Mouse (Mus musculus) lung, adult 18-20 months (tissue): ENCODE results near the gene 9930022D16Rik.

ENCODE experiments used
- DNase-seq, 2 experiments: peaks; one replicate each; pipeline ENCODE4 v3.0.0; 2022; ENCODE audit warnings: mixed read lengths in 2 of 2

9930022D16Rik gene

DNA sequence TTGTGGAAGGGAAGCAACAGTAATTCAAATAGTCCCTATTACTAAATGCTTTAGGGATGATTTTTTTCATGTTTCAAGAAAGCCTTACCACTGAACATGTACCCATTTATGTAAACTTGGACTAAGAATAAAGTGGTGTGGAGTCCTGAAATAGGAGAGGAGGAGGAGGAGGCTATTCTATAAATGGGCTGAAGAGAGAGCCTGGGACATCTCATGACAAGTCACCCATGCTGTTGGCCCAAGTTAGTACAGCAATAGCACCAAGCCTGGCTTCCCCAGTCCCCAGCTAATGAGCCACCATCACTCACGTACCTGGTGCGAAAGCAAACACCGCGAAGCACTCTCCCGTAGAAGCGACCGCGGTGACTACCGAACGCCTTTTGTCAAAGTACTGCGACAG lies 44.4 kb downstream of the 9930022D16Rik start:
- no peak for DNase-seq

DNA sequence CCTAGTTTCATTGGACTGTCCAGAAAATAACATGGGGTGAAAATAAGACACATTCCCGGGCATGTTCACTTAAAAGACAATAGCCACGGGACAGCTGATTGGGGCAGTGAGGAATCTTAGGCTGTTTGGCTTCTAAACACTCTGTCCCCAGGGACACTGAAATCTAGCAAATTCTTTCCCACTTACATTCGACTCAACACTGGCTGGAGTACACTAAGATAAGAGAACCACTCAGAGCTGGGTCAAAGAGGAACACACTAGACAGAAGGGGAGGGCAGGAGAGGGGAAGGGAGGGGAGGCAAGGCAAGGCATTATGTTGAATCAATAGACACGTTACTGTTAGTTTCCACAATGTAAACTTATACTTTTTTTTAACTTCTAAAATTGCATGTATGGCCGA lies 46.9 kb downstream of the 9930022D16Rik start:
- DNase-seq: peak in 1 of 2 experiments; percentile 33

DNA sequence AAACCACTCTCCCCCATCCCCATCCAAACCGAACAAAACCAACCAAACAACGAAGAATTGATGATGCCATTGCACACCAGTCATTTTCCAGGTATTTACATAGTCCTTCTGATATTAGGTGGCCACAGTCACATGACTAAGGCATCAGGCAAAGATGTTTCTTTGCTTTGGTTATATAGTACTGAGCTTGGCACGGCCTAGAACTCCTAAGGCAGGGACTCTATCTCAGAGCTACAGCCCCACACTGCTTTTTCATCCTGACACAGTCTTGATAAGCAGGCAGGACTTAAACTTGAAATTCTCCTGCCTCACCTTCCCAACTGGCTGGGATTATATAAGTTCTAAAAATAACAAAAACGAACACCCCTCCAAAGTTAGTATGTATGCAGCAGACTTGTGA lies 51.4 kb downstream of the 9930022D16Rik start:
- no peak for DNase-seq

DNA sequence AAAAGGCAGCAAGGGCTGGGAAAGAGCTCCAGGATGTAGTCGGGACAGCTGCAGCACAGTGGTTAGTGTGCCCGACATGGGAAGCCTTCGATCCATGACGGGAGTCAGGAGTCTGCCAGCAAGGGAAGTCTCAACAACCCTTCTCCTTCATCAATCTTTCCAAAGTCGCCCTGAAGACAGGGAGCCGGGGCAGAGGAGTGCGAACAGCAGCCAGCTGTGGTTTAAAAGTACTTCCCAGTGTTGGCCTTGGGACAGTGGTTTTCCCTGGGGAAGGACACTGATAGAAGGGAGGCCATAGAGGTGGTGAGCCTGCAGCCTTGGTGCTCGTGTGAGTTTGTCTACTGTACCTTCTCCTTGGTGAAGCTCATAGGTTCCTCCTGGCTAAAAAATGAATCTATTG lies 53.3 kb downstream of the 9930022D16Rik start:
- DNase-seq: no peak

DNA sequence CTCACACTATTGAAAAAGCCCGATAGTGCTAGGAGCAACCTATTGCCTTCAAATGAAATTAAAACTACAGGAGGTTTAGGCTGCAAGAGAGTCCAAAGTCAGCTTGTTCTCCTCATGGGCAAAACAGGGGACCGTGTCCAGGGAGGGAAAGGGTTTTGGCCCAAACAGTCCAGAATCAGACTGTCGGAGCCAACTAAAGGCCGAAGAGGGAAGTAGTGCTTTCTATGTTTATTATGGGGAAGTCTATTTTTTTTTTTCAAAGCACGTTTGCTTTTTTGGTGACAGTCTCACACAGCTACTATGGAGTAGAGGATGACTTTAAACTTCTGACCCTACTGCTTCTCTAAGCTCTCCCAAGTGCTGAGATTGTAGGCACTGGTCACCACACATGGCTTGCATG lies 54.4 kb downstream of the 9930022D16Rik start:
- no peak for DNase-seq
